Mouse (Mus musculus) frontal cortex, postnatal 14 days (tissue): ENCODE data around the gene Rangrf.
"Not testable (repeated sequence)": the region's sequence is repeated elsewhere in the genome, so short reads cannot be mapped to it uniquely, and the experiment has no call there.

ENCODE experiments used
- DNase-seq, 2 experiments: peaks; one replicate each; pipeline ENCODE4 v3.0.0; 2022; ENCODE audit warnings: low spot score in 2 of 2

Rangrf gene

DNA sequence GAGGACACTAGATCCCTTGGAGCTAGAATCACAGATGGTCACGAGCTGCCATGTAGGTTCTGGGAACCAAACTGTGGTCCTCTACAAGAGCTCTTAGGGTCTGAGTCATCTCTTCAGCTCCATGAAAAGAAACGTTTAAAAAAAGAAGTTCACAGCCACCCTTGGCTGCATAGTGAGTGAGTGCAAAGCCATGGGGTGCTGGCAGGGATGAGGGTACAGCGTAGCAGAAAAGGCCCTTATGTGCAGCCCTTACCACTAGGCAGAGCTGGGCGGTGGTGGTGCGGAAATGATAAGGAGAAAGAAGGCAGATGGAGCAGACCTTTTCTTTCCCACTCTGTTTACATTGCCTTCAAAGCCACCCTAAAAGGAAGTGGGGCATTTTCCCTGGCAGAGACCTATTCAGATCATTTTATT, 4.3 kb upstream of the Rangrf start:
- no peak for DNase-seq

DNA sequence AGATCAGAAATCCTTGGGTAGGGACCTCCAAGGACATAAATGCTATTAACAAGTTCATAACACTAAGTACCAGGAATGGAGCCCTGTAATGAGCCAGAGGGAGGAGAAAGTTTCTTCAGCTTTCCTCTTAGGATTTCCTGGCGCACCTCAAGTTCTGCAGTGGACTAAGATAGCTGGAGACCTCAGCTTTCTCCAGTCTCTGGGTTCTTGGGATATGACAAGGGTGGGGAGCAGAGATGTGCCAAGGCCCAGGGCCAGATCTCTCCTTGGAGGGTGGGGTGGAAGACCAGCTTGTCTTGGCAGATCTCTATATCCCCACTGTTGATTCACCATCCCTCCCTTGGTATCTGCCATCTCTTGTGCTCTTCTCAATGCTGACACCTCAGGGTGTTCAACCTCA, 616 bp upstream of the Rangrf start:
- no peak for DNase-seq

DNA sequence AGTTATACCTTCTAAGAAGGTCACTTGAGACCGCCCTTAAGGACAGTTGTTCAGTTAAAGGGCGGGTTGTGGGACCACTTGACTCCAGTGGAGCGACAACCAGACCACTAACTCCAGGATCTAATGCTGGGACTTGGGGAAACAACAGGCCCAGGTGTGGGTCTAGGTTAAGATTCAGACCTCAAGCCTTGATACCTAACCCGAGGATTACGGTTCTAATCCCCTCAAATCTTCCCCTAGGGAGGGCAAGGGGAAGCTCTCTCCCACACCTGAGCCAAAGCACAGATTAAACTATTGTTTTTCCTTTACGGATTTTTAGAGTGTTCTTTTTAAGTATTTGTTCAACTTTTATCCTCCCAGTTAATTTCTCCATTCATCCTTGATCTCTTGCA, 930 bp downstream of the Rangrf start:
- no peak for DNase-seq

DNA sequence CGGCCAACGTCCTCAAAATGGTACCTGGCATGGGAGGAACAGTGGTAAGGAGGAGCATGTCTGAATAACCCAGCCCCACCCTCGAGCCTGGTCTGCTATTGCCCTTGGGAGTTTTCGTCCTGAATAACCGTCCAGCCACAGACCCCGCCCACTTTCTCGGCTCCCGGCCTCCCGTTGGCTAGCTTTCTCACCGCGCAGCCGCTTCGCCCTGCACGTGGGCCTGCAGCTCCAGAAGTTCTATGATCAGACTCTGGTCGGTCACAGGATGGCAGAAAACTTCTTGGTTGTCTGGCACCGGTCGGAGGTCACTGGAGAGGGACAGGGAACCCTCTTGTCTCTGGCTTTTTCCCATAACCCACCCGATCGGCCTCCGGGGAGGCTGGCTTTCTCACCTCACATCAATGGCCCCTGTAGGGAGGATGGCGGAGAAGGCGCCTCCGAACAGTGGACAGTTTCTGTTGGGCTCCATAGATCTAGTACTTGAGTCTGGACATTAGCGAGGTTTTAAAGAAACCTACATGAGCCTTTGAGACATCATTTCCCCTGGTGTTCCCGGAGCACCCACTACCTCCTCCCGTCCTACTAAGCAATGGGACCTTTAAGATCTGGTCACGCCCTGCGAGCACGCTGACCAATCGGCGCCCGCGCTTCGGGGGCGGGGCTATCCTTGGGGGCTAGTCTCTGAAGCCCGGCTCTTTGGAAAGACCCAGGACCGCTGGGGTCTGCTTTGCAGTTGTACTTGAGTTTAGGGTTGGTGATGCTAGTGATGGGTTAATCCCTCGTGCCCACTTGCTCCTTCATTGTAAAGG, 1.5 kb downstream of the Rangrf start:
- DNase-seq: peak; percentile 65 to 73

DNA sequence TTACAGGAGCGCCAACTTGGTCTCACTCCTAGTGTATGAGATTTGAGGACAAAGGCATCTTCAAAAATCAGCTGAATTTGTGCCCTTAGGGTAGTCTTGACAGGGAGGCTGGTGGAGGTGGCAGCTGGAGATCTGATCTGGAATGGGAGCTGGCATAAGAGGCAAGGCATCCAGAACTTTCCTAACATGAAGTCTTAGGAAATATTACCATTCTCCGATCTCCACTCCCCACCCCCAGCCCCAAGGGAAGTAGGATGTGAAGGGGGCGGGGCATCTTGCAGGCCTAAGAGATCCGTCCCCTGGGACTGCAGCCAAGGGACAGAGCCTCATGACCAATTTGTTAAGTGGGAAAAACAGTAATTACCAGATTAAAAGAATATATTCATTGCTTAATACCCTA, 4.8 kb downstream of the Rangrf start:
- no peak for DNase-seq

DNA sequence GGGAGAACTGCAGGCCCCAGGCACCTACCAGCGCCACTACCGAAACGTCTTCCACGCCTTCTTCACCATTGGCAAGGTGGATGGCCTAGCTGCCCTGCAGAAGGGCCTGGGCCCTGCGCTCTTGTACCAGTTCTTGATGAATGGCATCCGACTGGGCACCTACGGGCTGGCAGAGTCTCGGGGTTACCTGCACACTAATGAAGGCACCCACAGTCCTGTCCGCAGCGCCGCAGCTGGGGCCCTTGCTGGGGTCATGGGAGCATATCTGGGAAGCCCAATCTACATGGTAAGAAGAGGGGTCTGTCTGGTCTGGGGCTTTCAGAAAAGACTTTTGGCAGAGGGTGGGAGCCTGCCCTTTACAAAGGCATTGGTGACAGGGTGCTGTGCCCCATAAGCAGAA, 6.2 kb downstream of the Rangrf start:
- no peak for DNase-seq

DNA sequence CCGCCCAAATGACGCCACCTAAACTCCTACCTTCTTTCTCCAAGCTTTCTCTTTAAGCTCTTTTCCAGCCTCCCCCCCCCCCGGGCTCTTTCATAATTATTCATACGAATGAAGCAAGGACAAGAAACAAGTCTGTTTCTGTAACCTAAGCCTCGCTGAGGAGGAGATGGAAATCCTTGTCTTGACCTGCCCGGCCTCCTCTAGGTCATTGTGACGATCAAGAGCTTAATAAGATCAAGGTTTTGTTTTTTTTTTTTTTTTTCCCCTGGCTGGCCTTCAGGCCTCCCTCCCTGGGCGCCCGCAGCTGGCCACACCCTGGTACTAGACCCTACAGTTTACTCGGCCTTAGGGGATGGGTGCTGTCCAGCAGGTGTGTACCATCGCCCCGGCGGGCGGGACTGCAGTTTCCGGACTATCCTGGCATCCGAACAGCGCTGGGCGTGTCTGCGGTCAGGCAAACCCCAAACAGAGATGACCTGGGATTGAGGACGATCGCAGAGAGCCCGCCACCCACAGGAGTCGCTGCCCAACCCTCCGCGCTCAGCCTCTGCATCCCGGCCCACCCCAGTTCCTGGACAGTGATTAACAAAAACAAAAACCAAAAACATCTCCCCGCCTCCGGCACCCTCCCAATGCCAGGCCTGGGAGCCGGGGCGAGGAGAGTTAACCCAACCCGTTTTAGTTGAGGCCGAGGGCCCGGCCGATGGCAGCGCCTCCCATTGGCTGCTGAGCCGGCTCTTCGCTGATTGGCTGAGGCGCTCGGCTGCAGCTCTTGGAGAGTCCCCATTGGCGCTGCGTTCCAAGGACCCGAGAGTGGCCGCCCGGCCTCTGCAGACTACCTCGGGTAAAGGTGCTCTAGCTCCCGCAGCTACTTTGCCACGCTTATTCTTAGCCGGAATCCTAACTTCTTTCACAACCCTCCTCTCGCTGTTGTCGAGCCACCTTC, 7.4 kb downstream of the Rangrf start, which contains the start of gene Slc25a35:
Gene Slc25a35, plus strand, starts transcription at position 795 of the 946 bp plus-strand sequence.
- peak; percentile 84 to 89 for DNase-seq

DNA sequence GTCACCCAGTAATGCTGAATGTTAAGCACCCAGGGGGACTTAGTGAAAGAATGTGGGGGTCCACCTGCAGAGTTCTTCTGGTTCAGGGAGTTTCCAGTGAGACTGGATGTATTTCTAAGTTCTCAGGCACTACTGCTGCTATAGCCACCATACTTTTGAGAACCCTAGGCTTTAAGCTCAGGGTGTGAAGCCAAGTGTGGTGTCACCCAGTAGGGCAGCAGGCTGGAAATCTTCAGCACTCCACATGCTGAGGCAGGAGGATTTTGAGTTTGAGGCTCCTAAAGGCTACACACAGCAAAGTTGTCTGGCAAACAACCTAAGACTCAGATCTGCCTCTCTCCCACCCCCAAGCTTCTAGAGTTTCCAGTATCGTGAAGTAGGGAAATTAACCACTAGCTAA, 8.4 kb downstream of the Rangrf start:
- DNase-seq: no peak

DNA sequence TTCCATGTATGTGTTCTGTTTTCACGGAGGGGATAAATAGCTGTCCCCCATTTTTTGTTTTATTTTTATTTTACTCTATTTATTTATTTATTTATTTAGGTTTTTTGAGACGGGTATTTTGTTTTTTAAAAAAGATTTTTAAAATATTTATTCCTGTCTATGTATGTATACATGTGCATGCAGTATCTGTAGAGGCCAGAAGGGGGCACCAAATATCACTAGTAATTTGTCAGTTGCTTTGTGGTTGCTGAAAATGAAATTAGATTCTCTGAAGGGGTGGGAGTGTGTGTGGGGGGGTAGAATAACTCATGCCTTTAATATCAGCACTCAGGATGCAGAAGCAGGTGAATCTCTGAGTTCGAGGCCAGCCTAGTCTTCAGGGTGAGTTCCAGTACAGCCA, 9.1 kb downstream of the Rangrf start:
- DNase-seq: no peak

DNA sequence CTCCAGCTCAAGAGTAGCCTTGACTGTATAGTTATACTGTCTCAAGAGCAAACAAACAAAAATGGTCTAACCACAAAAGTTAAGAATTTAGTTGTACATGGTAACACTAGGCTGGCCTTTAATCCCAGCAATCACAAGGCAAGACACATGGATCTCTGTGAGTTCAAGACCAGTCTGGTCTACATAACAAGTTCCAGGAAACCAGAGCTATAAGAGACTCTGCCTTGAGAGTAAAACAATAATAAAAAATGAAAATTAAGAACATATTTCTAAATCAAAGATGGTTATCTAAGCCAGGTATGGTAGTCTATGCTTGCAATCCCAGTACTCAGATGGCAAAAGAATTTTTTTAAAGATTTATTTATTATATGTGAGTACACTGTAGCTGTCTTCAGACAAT, 9.9 kb downstream of the Rangrf start:
- no peak for DNase-seq

DNA sequence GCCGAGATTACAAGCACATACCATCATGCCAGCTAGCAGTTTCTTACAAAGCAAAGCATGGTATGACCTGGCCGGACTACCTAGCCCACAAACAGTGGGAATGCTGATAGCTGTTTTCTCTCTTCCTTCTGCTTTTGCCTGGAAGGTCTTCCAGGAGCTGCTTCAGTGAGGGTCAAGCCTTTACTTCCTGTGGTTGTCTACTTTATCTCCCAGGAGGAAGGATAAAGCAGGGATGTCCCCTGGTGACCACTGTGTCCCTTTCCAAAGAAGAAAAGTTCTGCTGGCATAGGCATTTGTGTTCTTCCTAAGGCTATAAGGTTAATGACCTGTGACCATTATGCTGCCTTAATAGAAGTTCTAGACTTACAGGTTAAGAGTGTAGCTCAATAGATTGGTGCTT, 11.6 kb downstream of the Rangrf start:
- no peak for DNase-seq

DNA sequence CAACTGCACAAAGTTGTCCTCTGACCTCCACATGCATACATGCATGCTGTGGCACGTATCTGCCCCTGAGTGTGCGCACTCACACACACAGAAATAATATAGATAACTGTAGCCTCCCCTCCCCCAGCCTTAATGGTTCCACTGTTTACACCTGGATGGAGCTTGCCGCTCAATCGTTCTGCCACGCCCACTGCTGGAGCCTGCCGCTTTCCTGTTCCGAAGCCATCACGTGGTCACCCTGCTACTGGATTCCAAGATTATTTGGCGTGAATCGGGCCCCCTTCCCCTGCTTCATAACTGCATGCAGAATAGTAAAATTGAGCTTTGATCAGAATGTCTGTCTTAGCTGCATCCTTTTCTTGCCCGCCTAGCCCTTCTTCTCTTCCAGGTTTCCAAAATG, 12.8 kb downstream of the Rangrf start:
- DNase-seq: not testable (repeated sequence)

DNA sequence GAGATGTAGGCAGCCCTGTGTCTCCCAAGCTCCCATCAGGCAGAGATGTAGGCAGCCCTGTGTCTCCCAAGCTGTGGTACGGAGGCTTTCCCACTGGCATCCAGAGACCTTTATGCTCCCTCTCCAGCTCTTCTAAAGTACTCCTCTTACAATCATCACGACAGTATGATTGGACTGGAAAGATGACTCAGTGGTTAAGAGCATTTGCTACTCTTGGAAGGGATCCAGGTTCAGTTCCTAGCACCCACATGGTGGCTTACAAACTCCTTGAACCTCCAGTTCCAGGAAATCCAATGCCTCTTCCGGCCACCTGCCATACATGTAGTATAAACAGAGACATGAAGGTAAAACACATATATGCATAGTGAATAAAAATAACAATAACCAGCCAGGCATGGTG, 13.4 kb downstream of the Rangrf start:
- no peak for DNase-seq

DNA sequence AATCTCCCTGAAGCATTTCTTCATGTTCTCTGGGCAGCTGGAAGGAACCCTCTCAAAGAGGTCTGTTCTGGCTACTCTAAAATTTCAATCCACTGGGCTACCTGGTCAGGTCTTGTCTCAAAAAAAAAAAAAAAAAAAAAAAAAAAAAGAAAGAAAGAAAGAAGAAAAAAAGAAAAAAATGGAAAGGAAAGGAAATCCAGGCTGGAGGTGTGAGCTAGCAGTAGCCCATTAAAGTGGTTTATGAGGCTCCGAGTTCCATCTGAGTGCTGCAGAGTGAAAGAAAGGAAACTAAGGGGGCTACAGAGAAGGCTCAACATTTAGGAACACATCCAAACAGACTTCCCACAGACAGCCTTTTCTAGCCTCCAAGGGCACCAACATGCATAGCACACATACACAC, 17.0 kb downstream of the Rangrf start:
- DNase-seq: no peak

DNA sequence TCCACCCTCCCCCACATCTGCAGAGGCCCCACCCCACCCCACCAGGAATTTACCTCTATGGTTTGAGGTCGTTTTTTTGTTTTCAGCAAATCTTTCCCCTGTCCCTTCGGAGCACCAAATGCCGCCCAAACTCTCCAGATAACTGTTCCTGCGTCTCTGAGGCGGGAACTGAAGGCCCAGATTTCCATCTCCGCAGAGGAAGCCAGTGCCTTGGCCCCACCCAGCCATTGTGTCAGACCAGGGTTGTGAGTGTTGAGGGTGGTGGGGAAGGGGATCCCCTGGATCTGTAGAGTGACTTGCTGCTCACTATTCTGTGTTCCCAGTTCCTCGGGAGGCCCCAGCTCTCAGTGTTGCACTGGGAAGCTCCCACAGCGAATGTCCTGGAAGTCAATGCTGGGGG, 17.7 kb downstream of the Rangrf start, which contains the start of gene Arhgef15:
Gene Arhgef15, minus strand, starts transcription at position 173 of the 400 bp plus-strand sequence.
- DNase-seq: no peak

DNA sequence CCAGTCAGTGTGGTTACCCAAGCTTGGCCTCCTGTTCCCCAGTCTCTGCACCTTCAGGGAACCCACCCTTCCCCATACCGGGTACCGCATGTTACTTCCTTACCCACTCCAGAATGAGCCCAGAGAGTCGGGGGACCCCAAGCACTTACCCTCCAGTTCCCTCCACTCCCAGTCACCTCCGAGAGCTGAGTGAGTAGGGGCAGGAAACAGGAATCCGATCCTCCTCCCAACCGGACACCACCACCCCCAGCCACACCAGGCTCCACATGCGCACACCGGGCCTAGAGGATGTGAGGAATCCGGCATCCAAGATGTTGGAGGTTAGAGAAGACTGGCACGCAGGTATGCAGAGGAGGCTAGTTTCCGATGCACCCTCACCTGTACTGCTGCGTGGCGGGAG, 18.3 kb downstream of the Rangrf start:
- no peak for DNase-seq

DNA sequence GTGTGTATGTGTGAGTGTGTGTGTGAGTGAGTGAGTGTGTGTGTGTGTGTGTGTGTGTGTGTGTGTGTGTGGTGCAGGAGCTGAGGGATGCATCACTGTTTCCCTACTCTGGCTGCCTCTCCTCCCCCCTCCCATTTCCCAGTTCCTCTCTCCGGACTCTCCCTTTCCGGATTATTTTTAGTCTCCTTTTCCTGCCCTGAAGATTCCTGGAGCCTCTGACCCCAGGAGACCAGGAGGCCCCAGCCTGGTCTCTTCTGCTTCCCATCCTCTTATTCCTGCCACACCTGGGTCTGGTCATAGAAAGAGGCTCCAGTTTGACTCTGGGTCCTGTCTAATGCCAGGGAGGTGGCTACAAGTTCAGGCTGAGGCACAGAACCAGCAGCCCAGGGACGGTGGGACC, 18.9 kb downstream of the Rangrf start:
- no peak for DNase-seq

DNA sequence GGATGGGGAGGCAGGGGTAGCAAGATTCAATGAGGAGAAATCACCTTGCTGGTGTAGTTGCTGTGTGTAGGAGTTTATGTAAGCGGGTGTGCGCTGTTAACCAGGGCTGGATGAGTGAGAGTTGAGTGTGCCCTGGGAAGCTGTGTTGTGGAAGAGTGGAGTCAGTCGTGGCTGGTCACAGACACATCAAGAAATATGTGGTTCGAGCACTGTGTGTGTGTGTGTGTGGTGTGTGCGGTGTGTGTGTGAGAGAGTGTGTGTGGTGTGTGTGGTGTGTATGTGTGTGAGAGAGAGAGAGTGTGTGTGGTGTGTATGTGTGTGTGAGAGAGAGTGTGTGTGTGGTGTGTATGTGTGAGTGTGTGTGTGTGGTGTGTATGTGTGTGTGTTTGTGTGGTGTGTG, 19.5 kb downstream of the Rangrf start:
- no peak for DNase-seq

DNA sequence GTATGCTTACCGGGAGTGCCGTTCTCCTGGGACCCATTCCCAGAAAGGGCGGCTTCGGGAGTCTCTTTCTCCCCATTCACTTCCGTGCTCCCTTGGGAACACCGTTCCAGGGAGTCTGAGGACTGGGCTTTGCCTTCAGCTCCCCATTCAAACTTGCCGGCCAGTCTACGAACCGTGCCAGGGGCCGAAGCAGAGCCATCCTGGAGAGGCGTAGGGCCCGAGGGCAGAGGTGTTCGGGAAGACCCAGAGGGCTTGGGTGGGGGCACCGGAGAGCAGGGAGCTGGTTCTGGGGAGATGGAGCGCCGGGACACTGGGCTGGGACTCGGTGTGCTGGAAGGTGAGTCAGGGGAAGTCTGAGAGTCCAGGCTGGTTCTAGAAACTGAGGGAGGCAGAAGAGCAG, 20.6 kb downstream of the Rangrf start:
- DNase-seq: no peak

DNA sequence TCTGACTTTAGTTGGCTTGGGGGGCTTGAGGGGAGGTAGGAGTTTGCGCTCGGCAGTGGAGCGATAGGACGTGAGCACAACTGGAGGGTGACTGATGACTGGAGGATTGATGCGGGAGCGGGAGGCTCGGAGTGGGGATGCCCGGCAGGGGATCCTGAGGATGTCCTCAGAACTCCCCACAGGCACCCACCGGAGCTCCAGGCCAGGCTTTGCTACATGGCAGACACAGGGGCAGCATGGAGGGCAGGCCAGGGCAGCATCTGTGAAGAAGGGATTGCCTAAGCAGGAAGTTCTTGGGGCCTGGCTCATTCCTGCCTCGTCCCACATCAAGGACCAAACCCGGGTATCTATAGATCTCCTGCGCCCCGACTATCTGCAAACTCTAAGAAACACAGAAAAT, 21.1 kb downstream of the Rangrf start:
- no peak for DNase-seq

DNA sequence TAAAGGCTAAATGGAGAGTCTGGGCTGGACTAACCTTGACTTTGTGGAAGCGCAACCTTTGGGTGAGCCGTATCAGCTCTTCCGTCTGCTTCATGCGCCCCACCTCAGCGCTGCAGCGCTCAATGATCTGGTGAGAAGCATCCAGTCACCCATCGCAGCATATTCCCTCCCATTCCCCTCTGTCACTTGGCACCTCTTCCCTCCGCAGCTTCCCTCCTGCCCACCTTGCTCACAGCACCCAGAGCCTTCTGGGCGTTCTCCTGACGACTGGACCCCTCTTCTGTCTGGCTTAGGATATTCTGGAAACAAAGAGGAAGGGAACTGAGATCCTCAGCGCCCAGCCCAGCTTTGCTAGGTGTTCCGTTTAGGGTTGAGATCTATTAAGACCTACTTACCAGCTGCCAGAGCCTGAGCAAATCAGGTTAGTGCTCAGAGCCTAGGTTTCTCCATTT, 27.4 kb downstream of the Rangrf start:
- peak; percentile 26 to 42 for DNase-seq

DNA sequence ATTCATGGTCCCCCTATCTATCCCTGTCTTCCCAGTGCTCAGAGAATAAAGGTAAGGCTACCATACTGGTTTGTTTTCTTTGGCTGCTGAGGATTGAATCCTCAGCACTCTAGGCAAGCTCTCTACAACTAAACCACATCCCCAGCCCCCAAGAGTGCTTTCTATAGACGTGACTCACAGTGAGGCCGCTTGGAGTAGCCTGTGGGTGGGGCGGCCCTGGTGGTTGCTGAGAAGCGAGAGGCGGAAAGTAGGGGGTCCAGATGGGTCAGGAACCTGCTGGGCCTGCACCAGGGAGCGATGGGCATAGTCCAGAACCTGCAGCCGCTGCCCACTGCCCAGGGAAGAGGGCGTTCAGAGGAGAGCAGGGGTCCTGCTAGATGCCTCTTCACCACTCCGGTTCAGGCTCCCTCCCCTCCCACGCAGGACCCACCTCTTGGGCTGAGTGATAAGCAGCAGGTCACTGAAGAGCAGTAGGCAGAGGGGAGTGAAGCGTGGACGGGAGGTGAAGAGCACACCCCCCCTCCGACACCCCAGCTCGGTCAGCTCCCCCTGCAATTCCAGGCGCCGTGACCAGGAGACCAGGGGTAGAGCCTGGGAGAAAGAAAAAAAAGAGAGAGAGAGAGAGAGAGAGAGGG, 28.1 kb downstream of the Rangrf start:
- DNase-seq: peak; percentile 20 to 40
